Mouse (Mus musculus) monocyte, adult 5-6 weeks (primary cell): ENCODE data around the gene Tnfrsf14. TPM values are rescaled to one million over a fixed set of nuclear protein-coding genes. Genes with fewer than 3 reads are reported as not detected.

Experiments used
- ATAC-seq: fragments of 153-309, 156-312 bp; replicated peaks from 2 replicates; pipeline ENCODE4 v1.8.0; 2017; ENCODE audit warnings: mild to moderate bottlenecking; ENCODE audit not compliant: low TSS enrichment, insufficient number of reproducible peaks, severe bottlenecking, poor library complexity, low FRiP score
- total RNA-seq: library from RNA; stranded (forward); fragments of 200-1000, 200-491, 200-594 nt; gene quantifications from 3 replicates; pipeline ENCODE4 v1.2.3, GENCODE M21; 2017

Tnfrsf14 gene
- total RNA-seq, 1 experiment from 2014 or later = 20.8 TPM

GRCm38 (mm10) chr4:154895549-154895948 lies 32.8 kb downstream of the Tnfrsf14 start:
- ATAC-seq = no peak

- ATAC-seq = no peak
Measured at GRCm38 (mm10) chr4:154890887-154891286, 37.5 kb downstream of the Tnfrsf14 start.

- no peak for ATAC-seq
Measured at GRCm38 (mm10) chr4:154887593-154888250, 40.6 kb downstream of the Tnfrsf14 start.

GRCm38 (mm10) chr4:154886876-154887592 lies 41.3 kb downstream of the Tnfrsf14 start:
- ATAC-seq = no peak

GRCm38 (mm10) chr4:154885416-154885815 lies 42.9 kb downstream of the Tnfrsf14 start:
- no peak for ATAC-seq

- no peak for ATAC-seq
Measured at GRCm38 (mm10) chr4:154882014-154882659, 46.2 kb downstream of the Tnfrsf14 start.

- no peak for ATAC-seq
Measured at GRCm38 (mm10) chr4:154880730-154881129, 47.6 kb downstream of the Tnfrsf14 start.

GRCm38 (mm10) chr4:154877864-154878548 lies 50.4 kb downstream of the Tnfrsf14 start:
- ATAC-seq = peak; percentile 97

GRCm38 (mm10) chr4:154873186-154873585 lies 55.2 kb downstream of the Tnfrsf14 start:
- no peak for ATAC-seq

Other genes starting within 250 kb of the Tnfrsf14 start
- gene Ttc34, start 91.1 kb downstream of the Tnfrsf14 start, total RNA-seq = not detected in 3 replicates
- gene Mmel1, start 59.0 kb downstream of the Tnfrsf14 start, total RNA-seq = 0.29 to 0.39 TPM in 2 of 3 replicates, not detected in the other
- 3.1 to 3.5 TPM (median 3.3 TPM) in 3 replicates for gene Fam213b, start 29.4 kb downstream of the Tnfrsf14 start, total RNA-seq
- not detected in 3 replicates for gene Hes5, start 32.4 kb upstream of the Tnfrsf14 start, total RNA-seq
- 26.6 to 36.7 TPM (median 30.2 TPM) in 3 replicates for gene Pank4, start 35.6 kb upstream of the Tnfrsf14 start, total RNA-seq
- not detected in 3 replicates for gene Plch2, start 128.2 kb upstream of the Tnfrsf14 start, total RNA-seq
- 1.6 to 6.2 TPM (median 3.1 TPM) in 3 replicates for gene Pex10, start 138.5 kb upstream of the Tnfrsf14 start, total RNA-seq
- 111 to 130 TPM (median 118 TPM) in 3 replicates for gene Rer1, start 157.8 kb upstream of the Tnfrsf14 start, total RNA-seq
- gene Morn1, start 158.0 kb upstream of the Tnfrsf14 start, total RNA-seq = 0.97 TPM in 1 of 3 replicates, not detected in the others